Mouse (Mus musculus) forebrain, embryonic 11.5 days (tissue): ENCODE data around the gene Cphx3. TPM values are rescaled to one million over a fixed set of nuclear protein-coding genes. Genes with fewer than 3 reads are reported as not detected.
"Not testable (repeated sequence)": the region's sequence is repeated elsewhere in the genome, so short reads cannot be mapped to it uniquely, and the experiment has no call there.

Source experiments
- ATAC-seq: fragments of 200-750 bp; cut with Nextera tagmentation; replicated peaks from 2 replicates; pipeline ENCODE4 v1.8.0; 2017; ENCODE audit warnings: moderate TSS enrichment; ENCODE audit not compliant: low FRiP score
- DNase-seq: peaks from one replicate; pipeline ENCODE4 v3.0.0-alpha.2; 2017; ENCODE audit warnings: low spot score
- H3K27ac ChIP-seq: fragments of 300-500 bp; sonication (generic); 2 replicates; pipeline ENCODE4 v1.5.1; 2014; ENCODE audit warnings: low read depth, low read length
- H3K27me3 ChIP-seq: fragments of 300-500 bp; sonication (generic); 2 replicates; pipeline ENCODE4 v1.6.1; 2014; ENCODE audit warnings: mild to moderate bottlenecking, low read length, mixed read lengths; ENCODE audit not compliant: control insufficient read depth, insufficient read depth
- H3K36me3 ChIP-seq: fragments of 300-500 bp; sonication (generic); 2 replicates; pipeline ENCODE4 v1.6.1; 2014; ENCODE audit warnings: mild to moderate bottlenecking, low read length, moderate library complexity, mixed read lengths; ENCODE audit not compliant: control insufficient read depth, insufficient read depth
- H3K4me1 ChIP-seq: fragments of 300-500 bp; sonication (generic); replicated peaks from 2 replicates; pipeline ENCODE4 v1.6.1; 2014; ENCODE audit warnings: low read length, mixed read lengths; ENCODE audit not compliant: control insufficient read depth, insufficient read depth
- H3K4me2 ChIP-seq: fragments of 300-500 bp; sonication (generic); 2 replicates; pipeline ENCODE4 v1.6.1; 2014; ENCODE audit warnings: low read depth, mild to moderate bottlenecking, low read length, moderate library complexity, mixed read lengths; ENCODE audit not compliant: severe bottlenecking
- H3K4me3 ChIP-seq: fragments of 300-500 bp; sonication (generic); 2 replicates; pipeline ENCODE4 v1.5.1; 2014; ENCODE audit warnings: low read depth, low read length
- H3K9ac ChIP-seq: fragments of 300-500 bp; sonication (generic); 2 replicates; pipeline ENCODE4 v1.6.1; 2014; ENCODE audit warnings: low read length
- H3K9me3 ChIP-seq: fragments of 300-500 bp; sonication (generic); 2 replicates; pipeline ENCODE4 v1.6.1; 2016; ENCODE audit warnings: low read length, mixed read lengths; ENCODE audit not compliant: control insufficient read depth
- WGBS: fragments of 180-500 bp; shearing (Covaris S2); extraction: QIAGEN DNeasy Blood & Tissue Kit; methylation state at CpG from one replicate; pipeline ENCODE4 v1.1.7; 2014; 5-methylcytosine and 5-hydroxymethylcytosine counted together
- polyA plus RNA-seq: library from polyadenylated mRNA; unstranded; fragments of >200 nt; fragmentation: Nextera tagmentation; extraction: Ambion mirVana; gene quantifications from 2 replicates; pipeline ENCODE4 v1.2.1, GENCODE M21; 2014

Gene Cphx3
- polyA plus RNA-seq, 1 experiment from 2014 or later, result not detected

GRCm38 (mm10) chr14:26147095-26147494, 65.0 kb downstream of the Cphx3 start:
- not testable (repeated sequence) for ATAC-seq, H3K27ac ChIP-seq, H3K4me1 ChIP-seq, H3K36me3 ChIP-seq, H3K9me3 ChIP-seq, H3K9ac ChIP-seq, DNase-seq, H3K27me3 ChIP-seq, H3K4me2 ChIP-seq, H3K4me3 ChIP-seq
- no CpG with 5 or more reads among the region's 2 CpGs for WGBS

- H3K9ac ChIP-seq, H3K27me3 ChIP-seq, H3K9me3 ChIP-seq, ATAC-seq, H3K4me3 ChIP-seq, DNase-seq, H3K36me3 ChIP-seq, H3K4me1 ChIP-seq, H3K27ac ChIP-seq, H3K4me2 ChIP-seq: not testable (repeated sequence)
- WGBS, result no CpG with 5 or more reads among the region's 7 CpGs
Observed at GRCm38 (mm10) chr14:26156032-26156431, 73.9 kb downstream of the Cphx3 start.

GRCm38 (mm10) chr14:26161156-26161555, 79.1 kb downstream of the Cphx3 start:
- H3K4me2 ChIP-seq, H3K36me3 ChIP-seq, H3K27me3 ChIP-seq, ATAC-seq, H3K9me3 ChIP-seq, H3K4me1 ChIP-seq, H3K4me3 ChIP-seq, DNase-seq, H3K9ac ChIP-seq, H3K27ac ChIP-seq: not testable (repeated sequence)
- WGBS, result no CpG with 5 or more reads among the region's 9 CpGs

GRCm38 (mm10) chr14:26162423-26162822, 80.3 kb downstream of the Cphx3 start:
- WGBS, result no CpG with 5 or more reads among the region's 5 CpGs
- H3K4me3 ChIP-seq, H3K9ac ChIP-seq, H3K4me1 ChIP-seq, H3K27me3 ChIP-seq, DNase-seq, H3K27ac ChIP-seq, ATAC-seq, H3K9me3 ChIP-seq, H3K36me3 ChIP-seq, H3K4me2 ChIP-seq: not testable (repeated sequence)

GRCm38 (mm10) chr14:26165266-26165665, 83.2 kb downstream of the Cphx3 start:
- H3K27me3 ChIP-seq, H3K36me3 ChIP-seq: not testable (repeated sequence)
- no CpG with 5 or more reads among the region's 12 CpGs for WGBS

GRCm38 (mm10) chr14:26173955-26174354, 91.9 kb downstream of the Cphx3 start:
- H3K9ac ChIP-seq, H3K4me3 ChIP-seq, H3K27me3 ChIP-seq, H3K4me2 ChIP-seq, H3K4me1 ChIP-seq, H3K27ac ChIP-seq, H3K9me3 ChIP-seq, H3K36me3 ChIP-seq, ATAC-seq, DNase-seq: not testable (repeated sequence)
- no CpG with 5 or more reads among the region's 3 CpGs for WGBS

More at GRCm38 (mm10) chr14:26165266-26165665, 83.2 kb downstream of the Cphx3 start:
- ATAC-seq, H3K4me2 ChIP-seq, H3K4me1 ChIP-seq, H3K27ac ChIP-seq, H3K4me3 ChIP-seq, DNase-seq, H3K9me3 ChIP-seq, H3K9ac ChIP-seq: not testable (repeated sequence)

GRCm38 (mm10) chr14:26175028-26175427, 92.9 kb downstream of the Cphx3 start:
- not testable (repeated sequence) for H3K27ac ChIP-seq, H3K4me1 ChIP-seq, H3K27me3 ChIP-seq, H3K4me2 ChIP-seq, H3K4me3 ChIP-seq, H3K9me3 ChIP-seq, H3K36me3 ChIP-seq, DNase-seq, H3K9ac ChIP-seq, ATAC-seq
- no CpG with 5 or more reads among the region's 6 CpGs for WGBS

GRCm38 (mm10) chr14:26181660-26182059, 99.6 kb downstream of the Cphx3 start:
- H3K4me3 ChIP-seq, H3K4me2 ChIP-seq, H3K36me3 ChIP-seq, H3K27me3 ChIP-seq, H3K9me3 ChIP-seq, ATAC-seq, H3K4me1 ChIP-seq, DNase-seq, H3K27ac ChIP-seq, H3K9ac ChIP-seq: not testable (repeated sequence)
- no CpG with 5 or more reads among the region's 10 CpGs for WGBS

GRCm38 (mm10) chr14:26182380-26182779, 100.3 kb downstream of the Cphx3 start, which contains the start of gene Plac9b:
Gene Plac9b, minus strand, starts transcription at chr14:26182480.
- H3K27me3 ChIP-seq, DNase-seq, H3K4me2 ChIP-seq, H3K4me1 ChIP-seq, H3K9ac ChIP-seq, H3K27ac ChIP-seq, H3K36me3 ChIP-seq, H3K9me3 ChIP-seq, H3K4me3 ChIP-seq, ATAC-seq: not testable (repeated sequence)
- WGBS, result no CpG with 5 or more reads among the region's 10 CpGs
